Mouse (Mus musculus) spleen, adult 2 months (tissue): Measurements from ENCODE around the gene Spns3. TPM values are rescaled to one million over a fixed set of nuclear protein-coding genes. Genes with fewer than 3 reads are reported as not detected.

Experiments
- DNase-seq, 2 experiments: peaks; one replicate each; pipeline versions ENCODE4 v3.0.0 to v3.0.0-alpha.2; 2012 to 2021; ENCODE audit warnings: low spot score in 2 of 2, low read depth in 1 of 2
- H3K27ac ChIP-seq: fragments of 200-500 bp; 2 replicates; pipeline ENCODE4 v1.5.1; 2012; ENCODE audit warnings: low read length, inconsistent platforms; ENCODE audit not compliant: insufficient read depth
- H3K27me3 ChIP-seq: fragments of 200-500 bp; 2 replicates; pipeline ENCODE4 v1.6.1; 2012; ENCODE audit warnings: mild to moderate bottlenecking, moderate library complexity, low read length, inconsistent platforms; ENCODE audit not compliant: control insufficient read depth, insufficient read depth
- H3K36me3 ChIP-seq: fragments of 200-500 bp; 2 replicates; pipeline ENCODE4 v1.6.1; 2012; ENCODE audit warnings: mild to moderate bottlenecking, low read length, inconsistent platforms; ENCODE audit not compliant: control insufficient read depth, insufficient read depth
- H3K4me1 ChIP-seq: fragments of 200-500 bp; 2 replicates; pipeline ENCODE4 v1.6.1; 2011; ENCODE audit warnings: inconsistent platforms; ENCODE audit not compliant: control insufficient read depth, insufficient read depth, insufficient read length
- H3K4me3 ChIP-seq: fragments of 200-500 bp; 2 replicates; pipeline ENCODE4 v1.5.1; 2011; ENCODE audit warnings: mild to moderate bottlenecking, inconsistent platforms; ENCODE audit not compliant: insufficient read depth, insufficient read length; ENCODE audit errors: extremely low read depth
- CTCF ChIP-seq: fragments of 200-500 bp; IDR thresholded peaks from 2 replicates; pipeline ENCODE4 v1.5.1; 2011; ENCODE audit warnings: mild to moderate bottlenecking, inconsistent platforms; ENCODE audit not compliant: insufficient read depth, insufficient read length, insufficient replicate concordance; ENCODE audit errors: extremely low read depth
- POLR2A ChIP-seq: fragments of 200-500 bp; IDR thresholded peaks from 2 replicates; pipeline ENCODE4 v1.6.1; 2011; ENCODE audit warnings: low read depth, low read length, inconsistent platforms
- WGBS: fragments of 180-500 bp; shearing (Covaris S2); methylation state at CpG from one replicate; pipeline ENCODE4 v1.1.7; 2018; 5-methylcytosine and 5-hydroxymethylcytosine counted together
- polyA plus RNA-seq: library from polyadenylated mRNA; depleted of rRNA; stranded (reverse); fragments of >200 nt; gene quantifications from 2 replicates; pipeline ENCODE4 v1.2.3, GENCODE M21; 2012

The Spns3 gene
- polyA plus RNA-seq, 1 experiment, result 18.8 TPM

DNA sequence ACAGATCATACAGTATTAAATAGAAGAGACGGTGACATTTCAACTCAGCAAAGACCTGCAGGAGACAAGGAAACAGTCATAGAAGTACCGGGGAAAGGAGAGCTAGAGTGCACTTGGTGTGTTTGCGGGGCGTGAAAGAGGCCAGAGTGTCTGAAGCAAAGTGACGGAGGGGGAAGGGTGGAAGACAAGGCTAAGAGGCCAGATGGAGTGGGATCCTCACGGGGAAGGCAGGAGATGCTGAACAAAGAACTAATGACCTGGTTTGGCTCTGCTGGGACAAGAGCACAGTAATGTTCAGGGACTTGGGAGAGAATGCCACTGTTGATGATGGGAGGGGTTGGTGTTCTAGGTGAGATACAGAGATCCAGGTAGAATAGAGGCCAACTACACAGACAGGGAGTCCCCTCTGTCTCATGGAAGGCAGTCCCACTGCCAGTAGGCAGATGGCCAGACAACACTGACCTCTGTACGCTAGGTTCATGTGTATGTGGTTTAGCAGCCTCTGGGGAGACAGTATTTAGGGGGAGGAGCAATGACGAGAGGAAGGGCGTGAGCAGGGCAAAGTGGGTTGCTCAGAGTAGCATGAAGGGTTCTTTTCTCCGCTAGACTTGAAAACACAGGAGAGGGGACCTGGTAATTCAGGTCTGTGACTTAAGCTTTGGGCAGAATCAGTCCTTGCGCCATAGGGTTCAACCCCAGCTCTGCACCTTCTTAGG is 84.2 kb downstream of the Spns3 start:
- peak overlapping the region; percentile 98 for H3K27ac ChIP-seq
- WGBS, result 50% methylated on average over 11 of the region's 11 CpGs
- TF ChIP-seq POLR2A (peak; percentile 42), CTCF (no peak)
- no peaks in the 10 kb centered on the region for H3K36me3 ChIP-seq
- H3K4me1 ChIP-seq, result peaks cover 62% of the 10 kb centered on the region
- peak overlapping the region; percentile 34; the same call in 1 of the 2 replicates for H3K4me3 ChIP-seq
- peak; percentile 46 to 71 for DNase-seq
- no peaks in the 10 kb centered on the region for H3K27me3 ChIP-seq

GRCm38 (mm10) chr11:72464821-72465220 is 85.5 kb downstream of the Spns3 start:
- Histone ChIP-seq H3K36me3 (no peaks in the 10 kb centered on the region), H3K27ac (no peak overlapping the region), H3K4me1 (peaks cover 54% of the 10 kb centered on the region), H3K27me3 (no peaks in the 10 kb centered on the region), H3K4me3 (no peak overlapping the region)
- WGBS, result 83% methylated on average over 3 of the region's 3 CpGs
- TF ChIP-seq CTCF, result no peak
- no peak for TF ChIP-seq POLR2A
- DNase-seq, result no peak

GRCm38 (mm10) chr11:72461500-72461981 is 88.8 kb downstream of the Spns3 start:
- Histone ChIP-seq H3K27ac (peak overlapping the region; percentile 80), H3K27me3 (no peaks in the 10 kb centered on the region), H3K36me3 (peaks cover 2% of the 10 kb centered on the region; the same call in 1 of the 2 replicates), H3K4me3 (no peak overlapping the region), H3K4me1 (peaks cover 29% of the 10 kb centered on the region)
- 25% methylated on average over 5 of the region's 5 CpGs for WGBS
- peak; percentile 28 to 35 for DNase-seq
- TF ChIP-seq POLR2A, result no peak
- TF ChIP-seq CTCF, result no peak

GRCm38 (mm10) chr11:72458502-72458901 is 91.8 kb downstream of the Spns3 start:
- H3K27me3 ChIP-seq, result no peaks in the 10 kb centered on the region
- DNase-seq, result no peak
- no peak overlapping the region for H3K4me3 ChIP-seq
- peaks cover 16% of the 10 kb centered on the region for H3K4me1 ChIP-seq
- 72% methylated on average over 3 of the region's 3 CpGs for WGBS
- H3K27ac ChIP-seq, result peak overlapping the region; percentile 1; the same call in 1 of the 2 replicates
- H3K36me3 ChIP-seq, result peaks cover 2% of the 10 kb centered on the region; the same call in 1 of the 2 replicates
- TF ChIP-seq POLR2A, result no peak
- no peak for TF ChIP-seq CTCF

DNA sequence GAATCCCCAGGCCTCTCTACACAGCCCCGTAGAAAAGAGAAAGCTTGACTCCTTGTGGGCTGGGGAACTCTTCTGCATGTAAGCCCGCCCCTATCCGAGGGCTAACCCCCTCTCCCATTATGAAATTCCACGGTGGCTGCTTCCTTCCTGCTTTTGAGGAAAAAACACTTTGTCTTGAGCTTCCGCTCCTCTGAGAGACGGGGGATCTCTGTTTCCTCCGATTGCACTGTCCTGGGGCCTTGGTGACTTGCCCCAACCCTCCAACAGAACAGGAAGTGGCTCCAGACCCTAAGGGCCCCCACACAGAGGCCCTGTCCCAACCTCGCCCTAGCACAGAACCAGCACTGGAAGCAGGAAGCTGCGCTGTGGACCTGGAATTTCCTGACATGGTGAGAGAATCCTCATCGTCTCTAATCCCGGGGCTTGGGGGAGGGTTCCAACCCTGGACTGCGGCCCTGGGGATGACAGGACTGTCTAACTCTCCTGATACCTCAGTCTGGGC is 92.3 kb downstream of the Spns3 start:
- H3K27me3 ChIP-seq, result no peaks in the 10 kb centered on the region
- DNase-seq, result no peak
- WGBS, result 70% methylated on average over 12 of the region's 12 CpGs
- H3K27ac ChIP-seq, result peak overlapping the region; percentile 9; the same call in 1 of the 2 replicates
- peaks cover 16% of the 10 kb centered on the region for H3K4me1 ChIP-seq
- TF ChIP-seq POLR2A (no peak), CTCF (no peak)
- no peak overlapping the region for H3K4me3 ChIP-seq
- H3K36me3 ChIP-seq, result peaks cover 3% of the 10 kb centered on the region; the same call in 1 of the 2 replicates

DNA sequence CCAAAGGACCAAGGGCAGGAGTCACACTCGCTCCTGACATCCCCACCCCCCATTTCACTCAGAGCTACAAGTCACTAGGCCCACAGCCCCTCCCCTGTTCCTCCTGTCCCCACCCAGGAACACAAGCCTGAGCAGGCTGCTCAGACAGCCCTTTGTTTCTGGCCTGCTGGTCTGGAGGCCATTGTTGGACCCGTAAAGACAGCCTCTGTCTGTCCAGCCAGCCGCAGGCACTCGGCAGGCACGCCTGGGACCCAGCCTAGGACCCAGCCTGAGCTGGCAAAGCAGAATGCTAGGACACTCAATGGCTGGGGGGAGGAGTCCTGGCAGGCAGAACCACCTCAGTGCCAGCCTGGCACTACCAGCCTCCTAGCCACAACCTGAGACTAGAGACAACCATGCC is 94.6 kb downstream of the Spns3 start:
- no peaks in the 10 kb centered on the region for H3K27me3 ChIP-seq
- no peak overlapping the region for H3K4me3 ChIP-seq
- H3K36me3 ChIP-seq, result peaks cover 19% of the 10 kb centered on the region
- no peak for DNase-seq
- 92% methylated on average over 5 of the region's 5 CpGs for WGBS
- H3K27ac ChIP-seq, result no peak overlapping the region
- TF ChIP-seq POLR2A (no peak), CTCF (no peak)
- no peaks in the 10 kb centered on the region for H3K4me1 ChIP-seq
